9 mouse cellular contexts compared by ENCODE assay signal in the genomic region with DNA sequence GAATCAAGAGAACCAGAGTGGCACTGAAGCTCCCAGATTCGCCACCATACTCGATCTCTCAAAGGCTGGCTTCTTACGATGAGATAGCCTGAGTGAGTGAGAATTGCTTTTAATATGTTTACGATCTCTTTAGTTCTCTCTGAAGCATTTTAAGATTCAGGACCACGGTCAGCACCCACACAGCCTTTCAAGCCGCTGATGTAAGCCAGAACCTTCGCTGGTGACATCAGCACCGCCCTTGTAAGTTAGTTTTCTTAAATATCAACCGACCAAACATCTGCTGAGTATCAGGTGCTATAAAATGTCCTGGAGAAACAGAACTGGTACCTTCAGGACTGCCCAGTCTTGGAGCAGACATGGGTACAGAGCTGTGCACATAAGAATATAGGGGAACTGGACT.
DNase-seq lines count a peak whose midpoint lies in the region; ATAC-seq and TF ChIP-seq lines count a peak whose summit lies in the region.
"Had no signal": no experiment of that assay in that cellular context is flagged by ENCODE, and none has a peak within 500 bp of the region (broad histone marks: within the 10 kb centered on the region; RNA-seq: fewer than 3 reads in every experiment).

No protein-coding gene starts in this region.

- DNase-seq in forebrain, embryonic 11.5 days (ENCODE audit: low spot score) = peak; percentile 62
- DNase-seq in thymus, postnatal 0 days (ENCODE audit: low spot score) = peak; percentile 29
- DNase-seq in thymus, adult 2 months = no peak
- DNase-seq in yolk sac, embryonic 10.5 days (ENCODE audit: low spot score) = peak; percentile 12
- no peak for DNase-seq in heart, adult 8-10 months (ENCODE audit: low spot score)
- DNase-seq: cerebellum, postnatal 14 days had no signal

- H3K36me3 ChIP-seq in forebrain, embryonic 11.5 days (ENCODE audit: control insufficient read depth, insufficient read depth, low read length) = no peaks in the 10 kb centered on the region
- no peaks in the 10 kb centered on the region for H3K36me3 ChIP-seq in forebrain, embryonic 15.5 days
- H3K36me3 ChIP-seq in thymus, adult 2 months (ENCODE audit: control insufficient read depth, insufficient read depth, low read length) = no peaks in the 10 kb centered on the region
- no peaks in the 10 kb centered on the region for H3K36me3 ChIP-seq in kidney, embryonic 16.5 days (ENCODE audit: insufficient read depth, low read length)

- no peaks in the 10 kb centered on the region for H3K27me3 ChIP-seq in forebrain, embryonic 11.5 days (ENCODE audit: control insufficient read depth, insufficient read depth, low read length)
- H3K27me3 ChIP-seq in forebrain, embryonic 15.5 days = no peaks in the 10 kb centered on the region
- no peaks in the 10 kb centered on the region for H3K27me3 ChIP-seq in thymus, adult 2 months (ENCODE audit: control insufficient read depth, insufficient read depth, low read length)
- H3K27me3 ChIP-seq in kidney, embryonic 16.5 days (ENCODE audit: insufficient read depth, low read length) = no peaks in the 10 kb centered on the region

- H3K4me2 ChIP-seq in forebrain, embryonic 11.5 days (ENCODE audit: low read depth, low read length, severe bottlenecking) = no peak overlapping the region
- H3K4me2 ChIP-seq in forebrain, embryonic 15.5 days (replicated peaks) = no peak overlapping the region
- no peak overlapping the region for H3K4me2 ChIP-seq in kidney, embryonic 16.5 days (replicated peaks; ENCODE audit: low read depth, low read length)

- no peak for TF ChIP-seq CTCF in thymus, adult 2 months (IDR thresholded peaks at IDR 0.05; ENCODE audit: borderline replicate concordance, control insufficient read depth, extremely low read depth, insufficient read depth, low read length, poor library complexity)

- ATAC-seq in forebrain, embryonic 11.5 days (replicated peaks; ENCODE audit: low FRiP score) = no peak
- ATAC-seq in forebrain, embryonic 15.5 days (replicated peaks) = no peak
- peak; percentile 29; the same call in 1 of the 2 replicates for ATAC-seq in kidney, embryonic 16.5 days (ENCODE audit: low FRiP score, low TSS enrichment)
- no peak for ATAC-seq in granulocyte monocyte progenitor cell, adult 5-6 weeks (replicated peaks; ENCODE audit: poor library complexity, severe bottlenecking)

- H3K27ac ChIP-seq in forebrain, embryonic 11.5 days (ENCODE audit: low read depth, low read length) = no peak overlapping the region
- no peak overlapping the region for H3K27ac ChIP-seq in forebrain, embryonic 15.5 days (replicated peaks)
- H3K27ac ChIP-seq in thymus, adult 2 months (ENCODE audit: control insufficient read depth, insufficient read depth, low read length) = no peak overlapping the region
- H3K27ac ChIP-seq in kidney, embryonic 16.5 days (ENCODE audit: low read length) = no peak overlapping the region

- H3K4me1 ChIP-seq in forebrain, embryonic 11.5 days (replicated peaks; ENCODE audit: control insufficient read depth, insufficient read depth, low read length) = no peaks in the 10 kb centered on the region
- peaks cover 10% of the 10 kb centered on the region; the same call in 1 of the 2 replicates for H3K4me1 ChIP-seq in forebrain, embryonic 15.5 days
- no peaks in the 10 kb centered on the region for H3K4me1 ChIP-seq in thymus, adult 2 months (replicated peaks; ENCODE audit: control insufficient read depth, insufficient read depth, low read length)
- H3K4me1 ChIP-seq in kidney, embryonic 16.5 days (ENCODE audit: insufficient read depth, low read length) = peaks cover 5% of the 10 kb centered on the region

- no peak overlapping the region for H3K4me3 ChIP-seq in forebrain, embryonic 11.5 days (ENCODE audit: low read depth, low read length)
- H3K4me3 ChIP-seq in forebrain, embryonic 15.5 days = no peak overlapping the region
- no peak overlapping the region for H3K4me3 ChIP-seq in thymus, adult 2 months (ENCODE audit: control insufficient read depth, insufficient read depth, low read length)
- H3K4me3 ChIP-seq in kidney, embryonic 16.5 days (ENCODE audit: low read length) = no peak overlapping the region

- WGBS in forebrain, embryonic 11.5 days = 41% methylated on average over 9 of the region's 9 CpGs
- WGBS in forebrain, embryonic 15.5 days = 45% methylated on average over 9 of the region's 9 CpGs
- WGBS in thymus, adult 2 months = 32% methylated on average over 9 of the region's 9 CpGs
- 15% methylated on average over 9 of the region's 9 CpGs for WGBS in kidney, embryonic 16.5 days

- TF ChIP-seq POLR2A in thymus, adult 2 months (IDR thresholded peaks at IDR 0.05; ENCODE audit: control insufficient read depth, extremely low read depth, insufficient read depth, low read length, poor library complexity) = no peak

- H3K9ac ChIP-seq in forebrain, embryonic 11.5 days (ENCODE audit: low read length) = no peak overlapping the region
- H3K9ac ChIP-seq in forebrain, embryonic 15.5 days (replicated peaks) = no peak overlapping the region
- H3K9ac ChIP-seq in kidney, embryonic 16.5 days (replicated peaks; ENCODE audit: low read length) = no peak overlapping the region

- no peaks in the 10 kb centered on the region for H3K9me3 ChIP-seq in forebrain, embryonic 11.5 days (ENCODE audit: control insufficient read depth, low read length)
- no peaks in the 10 kb centered on the region for H3K9me3 ChIP-seq in forebrain, embryonic 15.5 days
- H3K9me3 ChIP-seq in kidney, embryonic 16.5 days (ENCODE audit: low read length) = no peaks in the 10 kb centered on the region

Comparison
In these comparisons a context has a peak if more than half of its experiments do, and no peak if none do; other contexts are left out.
1. DNase-seq: peak in forebrain, embryonic 11.5 days (single experiment), thymus, postnatal 0 days (single experiment) and yolk sac, embryonic 10.5 days (single experiment); none in thymus, adult 2 months (single experiment) and heart, adult 8-10 months (single experiment).